Mouse (Mus musculus): ENCODE results near the gene Mrpl32. TPM values are rescaled to one million over a fixed set of nuclear protein-coding genes. Genes with fewer than 3 reads are reported as not detected.

Mrpl32 gene
- polyA plus RNA-seq, 1 experiment from 2014 or later, result 104 TPM

GRCm38 (mm10) chr13:14602744-14603143, 10.2 kb downstream of the Mrpl32 start:
- 89% methylated on average over 2 of the region's 2 CpGs for WGBS (ENCODE audit: insufficient replicate concordance)
- ATAC-seq (replicated peaks; ENCODE audit: insufficient number of reproducible peaks, low FRiP score, low TSS enrichment), result no peak
- Histone ChIP-seq H3K4me2 (no peak overlapping the region), H3K9me3 (replicated peaks; ENCODE audit: control insufficient read depth, low read length) (no peaks in the 10 kb centered on the region), H3K27me3 (ENCODE audit: control insufficient read depth, insufficient read depth, low read length) (no peaks in the 10 kb centered on the region), H3K9ac (ENCODE audit: low read depth, low read length) (no peak overlapping the region), H3K4me3 (ENCODE audit: low read depth, low read length) (no peak overlapping the region), H3K4me1 (ENCODE audit: control insufficient read depth, insufficient read depth, low read length) (no peaks in the 10 kb centered on the region), H3K27ac (ENCODE audit: low read depth, low read length) (no peak overlapping the region), H3K36me3 (ENCODE audit: control insufficient read depth, insufficient read depth, low read length) (no peaks in the 10 kb centered on the region)

GRCm38 (mm10) chr13:14580392-14580791, 32.6 kb downstream of the Mrpl32 start:
- no peaks in the 10 kb centered on the region for H3K9me3 ChIP-seq (replicated peaks; ENCODE audit: control insufficient read depth, low read length)
- ATAC-seq (replicated peaks; ENCODE audit: insufficient number of reproducible peaks, low FRiP score, low TSS enrichment), result no peak
- H3K9ac ChIP-seq (ENCODE audit: low read depth, low read length), result no peak overlapping the region
- no peak overlapping the region for H3K4me3 ChIP-seq (ENCODE audit: low read depth, low read length)
- 70% methylated on average over 3 of the region's 3 CpGs for WGBS (ENCODE audit: insufficient replicate concordance)
- H3K27ac ChIP-seq (ENCODE audit: low read depth, low read length), result no peak overlapping the region
- no peaks in the 10 kb centered on the region for H3K36me3 ChIP-seq (ENCODE audit: control insufficient read depth, insufficient read depth, low read length)
- H3K4me1 ChIP-seq (ENCODE audit: control insufficient read depth, insufficient read depth, low read length), result no peaks in the 10 kb centered on the region
- no peak overlapping the region for H3K4me2 ChIP-seq
- no peaks in the 10 kb centered on the region for H3K27me3 ChIP-seq (ENCODE audit: control insufficient read depth, insufficient read depth, low read length)

GRCm38 (mm10) chr13:14574128-14574527, 38.8 kb downstream of the Mrpl32 start:
- no peaks in the 10 kb centered on the region for H3K36me3 ChIP-seq (ENCODE audit: control insufficient read depth, insufficient read depth, low read length)
- no peaks in the 10 kb centered on the region for H3K4me1 ChIP-seq (ENCODE audit: control insufficient read depth, insufficient read depth, low read length)
- H3K9me3 ChIP-seq (replicated peaks; ENCODE audit: control insufficient read depth, low read length), result no peaks in the 10 kb centered on the region
- H3K27ac ChIP-seq (ENCODE audit: low read depth, low read length), result no peak overlapping the region
- no peak overlapping the region for H3K4me2 ChIP-seq
- no peak overlapping the region for H3K4me3 ChIP-seq (ENCODE audit: low read depth, low read length)
- H3K27me3 ChIP-seq (ENCODE audit: control insufficient read depth, insufficient read depth, low read length), result no peaks in the 10 kb centered on the region
- no peak for ATAC-seq (replicated peaks; ENCODE audit: insufficient number of reproducible peaks, low FRiP score, low TSS enrichment)
- no peak overlapping the region for H3K9ac ChIP-seq (ENCODE audit: low read depth, low read length)

GRCm38 (mm10) chr13:14561336-14561735, 51.6 kb downstream of the Mrpl32 start:
- H3K36me3 ChIP-seq (ENCODE audit: control insufficient read depth, insufficient read depth, low read length), result no peaks in the 10 kb centered on the region
- 83% methylated on average over 1 of the region's 1 CpGs for WGBS (ENCODE audit: insufficient replicate concordance)
- no peaks in the 10 kb centered on the region for H3K4me1 ChIP-seq (ENCODE audit: control insufficient read depth, insufficient read depth, low read length)
- H3K4me3 ChIP-seq (ENCODE audit: low read depth, low read length), result no peak overlapping the region
- no peak for ATAC-seq (replicated peaks; ENCODE audit: insufficient number of reproducible peaks, low FRiP score, low TSS enrichment)
- H3K27ac ChIP-seq (ENCODE audit: low read depth, low read length), result no peak overlapping the region
- H3K9me3 ChIP-seq (replicated peaks; ENCODE audit: control insufficient read depth, low read length), result no peaks in the 10 kb centered on the region
- no peaks in the 10 kb centered on the region for H3K27me3 ChIP-seq (ENCODE audit: control insufficient read depth, insufficient read depth, low read length)
- H3K9ac ChIP-seq (ENCODE audit: low read depth, low read length), result no peak overlapping the region
- H3K4me2 ChIP-seq, result no peak overlapping the region

Other genes starting within 250 kb of the Mrpl32 start
- 0.30 and 0.44 TPM in 2 replicates for gene Hecw1, start 89.9 kb downstream of the Mrpl32 start, polyA plus RNA-seq (2014; fragmentation: Nextera tagmentation; extraction: Ambion mirVana)
- gene Psma2, start 75 bp upstream of the Mrpl32 start, polyA plus RNA-seq (2014; fragmentation: Nextera tagmentation; extraction: Ambion mirVana), result 169 and 175 TPM in 2 replicates
- 19.3 and 19.5 TPM in 2 replicates for gene AW209491, start 17.0 kb upstream of the Mrpl32 start, polyA plus RNA-seq (2014; fragmentation: Nextera tagmentation; extraction: Ambion mirVana)